Mouse (Mus musculus) yolk sac, embryonic 10.5 days (tissue): ENCODE data around the gene Dusp22.

ENCODE experiments used
- DNase-seq: peaks from one replicate; pipeline ENCODE4 v3.0.0-alpha.2; 2017; ENCODE audit warnings: low spot score

Gene Dusp22

GRCm38 (mm10) chr13:30715573-30715972 is 55.8 kb downstream of the Dusp22 start:
- DNase-seq, result no peak

GRCm38 (mm10) chr13:30716611-30717010 is 56.8 kb downstream of the Dusp22 start:
- no peak for DNase-seq

GRCm38 (mm10) chr13:30722601-30723000 is 62.8 kb downstream of the Dusp22 start:
- peak; percentile 10 for DNase-seq

GRCm38 (mm10) chr13:30723258-30723657 is 63.5 kb downstream of the Dusp22 start:
- no peak for DNase-seq

GRCm38 (mm10) chr13:30723858-30724257 is 64.1 kb downstream of the Dusp22 start:
- DNase-seq, result no peak

- no peak for DNase-seq
Observed at GRCm38 (mm10) chr13:30724691-30725271, 65.0 kb downstream of the Dusp22 start.

GRCm38 (mm10) chr13:30726879-30727278 is 67.1 kb downstream of the Dusp22 start:
- DNase-seq, result no peak

- no peak for DNase-seq
Observed at GRCm38 (mm10) chr13:30728155-30728554, 68.4 kb downstream of the Dusp22 start.

- DNase-seq, result peak; percentile 26
Observed at GRCm38 (mm10) chr13:30729245-30729644, 69.4 kb downstream of the Dusp22 start.

- DNase-seq, result peak; percentile 40
Observed at GRCm38 (mm10) chr13:30730104-30730793, 70.5 kb downstream of the Dusp22 start.

- DNase-seq, result no peak
Observed at GRCm38 (mm10) chr13:30732709-30733445, 73.1 kb downstream of the Dusp22 start.

GRCm38 (mm10) chr13:30736721-30737120 is 76.9 kb downstream of the Dusp22 start:
- DNase-seq, result no peak

GRCm38 (mm10) chr13:30737257-30737656 is 77.5 kb downstream of the Dusp22 start:
- no peak for DNase-seq

GRCm38 (mm10) chr13:30738310-30738840 is 78.6 kb downstream of the Dusp22 start:
- DNase-seq, result no peak

GRCm38 (mm10) chr13:30741172-30741571 is 81.4 kb downstream of the Dusp22 start:
- DNase-seq, result no peak

- DNase-seq, result no peak
Observed at GRCm38 (mm10) chr13:30742411-30742970, 82.7 kb downstream of the Dusp22 start.

GRCm38 (mm10) chr13:30745121-30745520 is 85.3 kb downstream of the Dusp22 start:
- DNase-seq, result no peak

GRCm38 (mm10) chr13:30747068-30747467 is 87.3 kb downstream of the Dusp22 start:
- DNase-seq, result no peak

GRCm38 (mm10) chr13:30747504-30747903 is 87.7 kb downstream of the Dusp22 start:
- no peak for DNase-seq

- DNase-seq, result no peak
Observed at GRCm38 (mm10) chr13:30748321-30748720, 88.5 kb downstream of the Dusp22 start.

GRCm38 (mm10) chr13:30749021-30749556 is 89.3 kb downstream of the Dusp22 start, which contains the start of gene Irf4:
Gene Irf4 (plus strand): TSS chr13:30749226.
- DNase-seq, result peak; percentile 60

GRCm38 (mm10) chr13:30749557-30750141 is 89.8 kb downstream of the Dusp22 start:
- DNase-seq, result no peak
